Mouse (Mus musculus): ENCODE data around the gene Olfr1288. TPM values are rescaled to one million over a fixed set of nuclear protein-coding genes. Genes with fewer than 3 reads are reported as not detected.

The Olfr1288 gene
- not detected in 4 replicates for total RNA-seq (2023)

DNA sequence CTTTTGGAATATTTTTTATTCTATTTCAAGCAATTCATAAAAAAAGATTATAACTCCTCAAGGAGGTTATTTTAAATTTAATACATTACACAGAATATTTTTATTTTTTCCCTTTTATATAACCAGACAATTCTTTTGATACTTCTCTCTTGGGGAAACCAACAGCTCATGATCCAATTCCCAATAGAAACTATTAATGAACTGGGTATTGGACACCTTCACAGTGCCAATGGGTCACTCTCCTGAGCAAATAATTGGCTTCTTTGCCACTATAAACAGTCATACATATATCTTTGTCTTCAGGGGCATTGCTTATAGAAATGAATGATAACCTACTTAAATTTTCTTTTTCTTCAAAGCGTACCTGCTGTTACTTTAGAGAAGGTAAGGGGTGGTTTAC, at the start of gene Olfr1288:
Gene Olfr1288 (plus strand): TSS at position 301 of the 400 bp plus-strand sequence.

DNA sequence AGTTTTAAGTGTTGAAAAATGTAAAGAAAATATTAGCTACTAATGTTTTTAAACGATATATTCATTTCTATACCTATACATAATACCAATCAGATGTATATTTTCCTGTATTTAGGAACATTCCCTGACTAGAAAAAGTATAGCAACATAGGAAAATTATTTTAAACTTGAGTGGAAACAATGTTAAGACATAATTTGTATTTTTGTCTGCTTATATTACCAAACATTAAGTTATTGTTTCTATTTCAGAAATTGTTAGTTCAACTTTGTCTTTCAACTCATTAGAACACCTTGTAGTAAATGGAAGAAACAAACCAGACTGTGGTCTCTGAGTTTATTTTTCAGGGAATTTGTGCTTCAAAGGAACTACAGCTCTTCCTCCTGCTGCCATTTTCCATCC, 25.1 kb upstream of the Olfr1288 start, which contains the start of gene Olfr1287:
Gene Olfr1287 (plus strand): TSS at position 301 of the 400 bp plus-strand sequence.

GRCm38 (mm10) chr2:111480519-111480918, 6.6 kb downstream of the Olfr1288 start, which contains the start of gene Olfr1289:
TSS of gene Olfr1289 (plus strand) at chr2:111480819.

GRCm38 (mm10) chr2:111493729-111494128, 19.8 kb downstream of the Olfr1288 start, which contains the start of gene Olfr1290:
TSS of gene Olfr1290 (minus strand) at chr2:111493829.

GRCm38 (mm10) chr2:111496880-111497279, 23.0 kb downstream of the Olfr1288 start, which contains the start of gene Olfr1291-ps1:
TSS of gene Olfr1291-ps1 (plus strand) at chr2:111497180.

DNA sequence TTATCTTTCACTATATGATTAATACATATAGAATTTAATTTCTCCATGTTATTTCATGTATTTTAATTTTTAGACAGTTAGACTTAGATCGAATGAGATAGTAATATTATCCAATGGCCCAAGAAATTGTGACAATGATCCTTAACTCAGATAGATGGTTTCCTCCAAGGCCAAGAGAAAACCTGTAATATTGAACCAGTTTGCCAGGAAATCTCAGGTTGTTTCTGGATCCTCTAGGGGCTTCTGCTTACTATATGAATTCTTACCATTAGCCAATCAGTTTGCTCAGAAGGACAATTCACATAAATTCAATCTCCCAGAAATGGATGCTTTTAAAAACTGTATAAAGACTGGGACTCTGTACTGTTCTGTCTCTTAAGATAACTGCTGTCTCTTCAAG, 51.0 kb downstream of the Olfr1288 start, which contains the start of gene Olfr1293-ps:
Gene Olfr1293-ps (plus strand): TSS at position 301 of the 400 bp plus-strand sequence.

Other genes with a start within 250 kb of the Olfr1288 start
- gene 4930430A15Rik, start 244.5 kb upstream of the Olfr1288 start, total RNA-seq (2023), result not detected in 4 replicates
- not detected in 4 replicates for gene Olfr1275, start 238.8 kb upstream of the Olfr1288 start, total RNA-seq (2023)
- not detected in 4 replicates for gene Olfr1276, start 219.6 kb upstream of the Olfr1288 start, total RNA-seq (2023)
- not detected in 4 replicates for gene Olfr1277, start 200.0 kb upstream of the Olfr1288 start, total RNA-seq (2023)
- gene Olfr1278, start 184.0 kb upstream of the Olfr1288 start, total RNA-seq (2023), result not detected in 4 replicates
- gene Olfr1279, start 173.5 kb upstream of the Olfr1288 start, total RNA-seq (2023), result not detected in 4 replicates
- gene Olfr1280, start 160.1 kb upstream of the Olfr1288 start, total RNA-seq (2023), result not detected in 4 replicates
- gene Olfr1281, start 147.6 kb upstream of the Olfr1288 start, total RNA-seq (2023), result not detected in 4 replicates
- gene Olfr1282, start 138.0 kb upstream of the Olfr1288 start, total RNA-seq (2023), result not detected in 4 replicates
- gene Olfr1283, start 107.3 kb upstream of the Olfr1288 start, total RNA-seq (2023), result not detected in 4 replicates
- not detected in 4 replicates for gene Olfr1284, start 98.6 kb upstream of the Olfr1288 start, total RNA-seq (2023)
- not detected in 4 replicates for gene Olfr1286, start 51.0 kb upstream of the Olfr1288 start, total RNA-seq (2023)
- not detected in 4 replicates for gene Olfr1287, start 25.0 kb upstream of the Olfr1288 start, total RNA-seq (2023)
- not detected in 4 replicates for gene Olfr1289, start 6.7 kb downstream of the Olfr1288 start, total RNA-seq (2023)
- not detected in 4 replicates for gene Olfr1290, start 19.7 kb downstream of the Olfr1288 start, total RNA-seq (2023)
- not detected in 4 replicates for gene Olfr1291-ps1, start 23.1 kb downstream of the Olfr1288 start, total RNA-seq (2023)
- not detected in 4 replicates for gene Olfr1293-ps, start 51.1 kb downstream of the Olfr1288 start, total RNA-seq (2023)
- gene Olfr1294, start 66.2 kb downstream of the Olfr1288 start, total RNA-seq (2023), result not detected in 4 replicates
- gene Olfr1295, start 95.6 kb downstream of the Olfr1288 start, total RNA-seq (2023), result not detected in 4 replicates
- not detected in 4 replicates for gene Olfr1297, start 152.4 kb downstream of the Olfr1288 start, total RNA-seq (2023)
- not detected in 4 replicates for gene Olfr1298, start 175.1 kb downstream of the Olfr1288 start, total RNA-seq (2023)
- gene Olfr1299, start 187.3 kb downstream of the Olfr1288 start, total RNA-seq (2023), result not detected in 4 replicates

Measured in B cell, adult 62 days (primary cell).